Mouse (Mus musculus): Measurements from ENCODE around the gene Il10ra.

- TF ChIP-seq CTCF (IDR thresholded peaks at IDR 0.05; ENCODE audit: control insufficient read depth, insufficient read depth, insufficient read length) (no peak), MYOG (IDR thresholded peaks at IDR 0.05; ENCODE audit: control insufficient read depth, extremely low read depth, insufficient read length) (no peak), USF1 (IDR thresholded peaks at IDR 0.05; ENCODE audit: low read depth) (no peak), MYOD1 (IDR thresholded peaks at IDR 0.05; ENCODE audit: control insufficient read depth, insufficient read length, low read depth) (no peak), CEBPB (IDR thresholded peaks at IDR 0.05; ENCODE audit: low read depth) (no peak)
Measured at GRCm38 (mm10) chr9:45254605-45255004, 14.3 kb downstream of the Il10ra start.
